Mouse (Mus musculus) megakaryocyte progenitor cell, adult 5-6 weeks (primary cell): ENCODE measurements at regions not wholly inside any gene's neighbourhood (a gene's known extent, or its start where the extent isn't known, plus 50 kb on each side); places are given as distances from the start of the nearest gene placed in this dataset.
"Not testable (repeated sequence)": the region's sequence is repeated elsewhere in the genome, so short reads cannot be mapped to it uniquely, and the experiment has no call there.

ENCODE experiments used
- ATAC-seq: replicated peaks from 2 replicates; pipeline ENCODE4 v1.8.0; 2016; ENCODE audit warnings: mild to moderate bottlenecking, moderate TSS enrichment, inconsistent platforms; ENCODE audit not compliant: poor library complexity

- no peak for ATAC-seq
Measured at GRCm38 (mm10) chr12:70658106-70658505, 167.2 kb upstream of the Frmd6 start.

GRCm38 (mm10) chr12:70660388-70660787 lies 164.9 kb upstream of the Frmd6 start:
- ATAC-seq = no peak

- not testable (repeated sequence) for ATAC-seq
Measured at GRCm38 (mm10) chr12:70668158-70668557, 157.2 kb upstream of the Frmd6 start.

- no peak for ATAC-seq
Measured at GRCm38 (mm10) chr12:70672115-70672514, 153.2 kb upstream of the Frmd6 start.

- no peak for ATAC-seq
Measured at GRCm38 (mm10) chr12:70673188-70673587, 152.1 kb upstream of the Frmd6 start.

GRCm38 (mm10) chr12:70674144-70674543 lies 151.2 kb upstream of the Frmd6 start:
- no peak for ATAC-seq

- ATAC-seq = no peak
Measured at GRCm38 (mm10) chr12:70675846-70676245, 149.5 kb upstream of the Frmd6 start.

GRCm38 (mm10) chr12:70679701-70680425 lies 145.5 kb upstream of the Frmd6 start:
- no peak for ATAC-seq

- no peak for ATAC-seq
Measured at GRCm38 (mm10) chr12:70681407-70681990, 143.8 kb upstream of the Frmd6 start.

- ATAC-seq = no peak
Measured at GRCm38 (mm10) chr12:70684354-70684753, 141.0 kb upstream of the Frmd6 start.

GRCm38 (mm10) chr12:70685432-70685831 lies 139.9 kb upstream of the Frmd6 start:
- no peak for ATAC-seq

- no peak for ATAC-seq
Measured at GRCm38 (mm10) chr12:70686337-70686736, 139.0 kb upstream of the Frmd6 start.

GRCm38 (mm10) chr12:70686971-70687370 lies 138.3 kb upstream of the Frmd6 start:
- no peak for ATAC-seq

GRCm38 (mm10) chr12:70695162-70695561 lies 130.2 kb upstream of the Frmd6 start:
- peak; percentile 93 for ATAC-seq

- no peak for ATAC-seq
Measured at GRCm38 (mm10) chr12:70696256-70696655, 129.1 kb upstream of the Frmd6 start.

- ATAC-seq = 0 out of 2 replicates have a peak, but pooled peaks have one; percentile 23
Measured at GRCm38 (mm10) chr12:70698466-70698865, 126.8 kb upstream of the Frmd6 start.

- 0 out of 2 replicates have a peak, but pooled peaks have one; percentile 24 for ATAC-seq
Measured at GRCm38 (mm10) chr12:70702473-70702872, 122.8 kb upstream of the Frmd6 start.

- no peak for ATAC-seq
Measured at GRCm38 (mm10) chr12:70706806-70707628, 118.3 kb upstream of the Frmd6 start.

GRCm38 (mm10) chr12:70707629-70708289 lies 117.6 kb upstream of the Frmd6 start:
- ATAC-seq = peak; percentile 95

GRCm38 (mm10) chr12:70708290-70708668 lies 117.0 kb upstream of the Frmd6 start:
- no peak for ATAC-seq

- ATAC-seq = no peak
Measured at GRCm38 (mm10) chr12:70710311-70710710, 115.0 kb upstream of the Frmd6 start.
